Mouse (Mus musculus) CH12.LX (cell line): ENCODE measurements around the gene Nos2.

Experiments
- CHD2 ChIP-seq: IDR thresholded peaks from 2 replicates; pipeline ENCODE4 v1.6.1; 2011; ENCODE audit warnings: low read length, improper control_type of control experiment
- CTCF ChIP-seq, 2 experiments: IDR thresholded peaks in 1 of 2; conservative IDR thresholded peaks in 1 of 2; 2 replicates each; pipeline ENCODE4 v1.5.1; 2011 to 2012; ENCODE audit warnings: low read depth in 2 of 2, low read length in 2 of 2, improper control_type of control experiment in 1 of 2, inconsistent platforms in 1 of 2, mild to moderate bottlenecking in 1 of 2, moderate library complexity in 1 of 2
- E2F4 ChIP-seq: IDR thresholded peaks from 2 replicates; pipeline ENCODE4 v1.6.1; 2011; ENCODE audit warnings: low read depth, low read length, improper control_type of control experiment; ENCODE audit not compliant: insufficient replicate concordance
- IRF4 ChIP-seq: IDR thresholded peaks from 2 replicates; pipeline ENCODE4 v1.6.1; 2014; ENCODE audit warnings: low read depth, mild to moderate bottlenecking, inconsistent platforms, low read length, improper control_type of control experiment
- KAT2A ChIP-seq: IDR thresholded peaks from 2 replicates; pipeline ENCODE4 v1.6.1; 2012; ENCODE audit warnings: low read length, improper control_type of control experiment, inconsistent platforms; ENCODE audit not compliant: insufficient replicate concordance
- MAFK ChIP-seq: IDR thresholded peaks from 2 replicates; pipeline ENCODE4 v1.6.1; 2011; ENCODE audit warnings: low read length, improper control_type of control experiment; ENCODE audit not compliant: insufficient replicate concordance
- MAX ChIP-seq: IDR thresholded peaks from 2 replicates; pipeline ENCODE4 v1.6.1; 2011; ENCODE audit warnings: low read length, improper control_type of control experiment
- MAZ ChIP-seq: IDR thresholded peaks from 2 replicates; pipeline ENCODE4 v1.6.1; 2012; ENCODE audit warnings: low read depth, mild to moderate bottlenecking, inconsistent platforms, low read length, improper control_type of control experiment, moderate library complexity
- MYC ChIP-seq: IDR thresholded peaks from 2 replicates; pipeline ENCODE4 v1.6.1; 2011; ENCODE audit warnings: low read depth, mild to moderate bottlenecking, improper control_type of control experiment, low read length
- POLR2A ChIP-seq: IDR thresholded peaks from 2 replicates; pipeline ENCODE4 v1.6.1; 2011; ENCODE audit warnings: low read depth, mild to moderate bottlenecking, improper control_type of control experiment, low read length
- TBP ChIP-seq: conservative IDR thresholded peaks from 2 replicates; pipeline ENCODE4 v1.6.1; 2011; ENCODE audit warnings: low read depth, low read length, improper control_type of control experiment
- UBTF ChIP-seq: IDR thresholded peaks from 2 replicates; pipeline ENCODE4 v1.6.1; 2012; ENCODE audit warnings: low read depth, mild to moderate bottlenecking, inconsistent platforms, low read length, improper control_type of control experiment, moderate library complexity
- USF2 ChIP-seq: conservative IDR thresholded peaks from 2 replicates; pipeline ENCODE4 v1.6.1; 2011; ENCODE audit warnings: low read depth, low read length, improper control_type of control experiment

GRCm38 (mm10) chr11:78999118-78999517 lies 78.5 kb downstream of the Nos2 start:
- TF ChIP-seq TBP (no peak), CHD2 (no peak), CTCF (conservative IDR thresholded peaks at IDR 0.05 in 1 of 2, IDR thresholded peaks at IDR 0.05 in 1 of 2; ENCODE audit: low read depth in 2 of 2, low read length in 2 of 2) (no peak), IRF4 (no peak), KAT2A (no peak), MAX (no peak), USF2 (no peak), MAFK (no peak), POLR2A (no peak), E2F4 (no peak), UBTF (no peak), MYC (no peak), MAZ (no peak)
